Mouse (Mus musculus): ENCODE results near the gene Taok3.

GRCm38 (mm10) chr5:117166811-117167365 is 47.0 kb downstream of the Taok3 start:
- no peak for TF ChIP-seq CTCF (IDR thresholded peaks at IDR 0.05; ENCODE audit: low read depth)
- TF ChIP-seq EP300 (IDR thresholded peaks at IDR 0.05; ENCODE audit: low read depth) = no peak
